Mouse (Mus musculus): Measurements from ENCODE around the gene Nckipsd.

GRCm38 (mm10) chr9:108764971-108765370 lies 43.2 kb upstream of the Nckipsd start:
- TF ChIP-seq CTCF (IDR thresholded peaks at IDR 0.05; ENCODE audit: low read depth, low read length) (no peak), POLR2A (IDR thresholded peaks at IDR 0.05; ENCODE audit: extremely low read depth, insufficient read depth, low read length) (no peak)

All from liver, adult 2 months (tissue).